Mouse (Mus musculus): ENCODE data around the gene Gata1. TPM values are rescaled to one million over a fixed set of nuclear protein-coding genes. Genes with fewer than 3 reads are reported as not detected.

The Gata1 gene
- total and polyA plus RNA-seq, 3 experiments, result 0.21 to 0.43 (median 0.23) TPM

DNA sequence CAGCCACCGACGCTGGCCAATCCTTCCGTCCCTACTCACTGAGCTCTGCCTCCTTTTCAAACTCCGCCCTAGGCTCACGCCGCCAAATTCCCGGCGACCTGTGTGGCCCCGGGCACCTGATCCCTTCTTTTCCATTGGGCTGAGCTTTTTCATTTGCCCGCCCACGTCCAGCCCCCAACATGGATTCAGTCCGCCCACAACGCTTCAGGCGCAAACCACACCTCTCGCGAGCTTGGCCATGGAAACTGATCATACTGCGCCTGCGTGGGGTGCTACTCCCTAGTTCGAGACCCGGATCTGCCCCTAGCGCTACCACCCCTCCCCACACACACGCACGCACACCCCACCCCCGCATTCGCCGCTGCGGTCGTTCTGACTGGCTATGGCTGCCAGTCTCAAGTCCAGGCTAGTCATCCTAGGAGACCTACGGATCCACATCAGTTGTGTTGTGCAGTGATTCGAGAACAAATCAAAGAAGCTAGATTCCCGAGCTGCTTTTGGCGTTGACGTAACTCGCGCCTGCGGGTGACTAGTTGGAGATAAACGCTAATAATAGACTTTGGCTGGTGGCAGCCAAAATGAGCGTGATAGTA lies 29.9 kb downstream of the Gata1 start (continued):
- TF ChIP-seq JUN (IDR thresholded peaks at IDR 0.05; ENCODE audit: insufficient read depth, low read depth, low read length) (no peak), MAZ (IDR thresholded peaks at IDR 0.05; ENCODE audit: low read depth, low read length) (peak; percentile 65; the same call in 1 of the 2 replicates), MEF2A (IDR thresholded peaks at IDR 0.05; ENCODE audit: borderline replicate concordance, low read depth, low read length) (peak; percentile 21; the same call in 1 of the 2 replicates), MYC (IDR thresholded peaks at IDR 0.05; ENCODE audit: low read depth, low read length) (no peak), CTCF (conservative IDR thresholded peaks at IDR 0.05 in 1 of 2, IDR thresholded peaks at IDR 0.05 in 1 of 2; ENCODE audit: low read depth in 2 of 2, low read length in 2 of 2) (no peak), RAD21 (IDR thresholded peaks at IDR 0.05; ENCODE audit: low read depth, low read length) (no peak), TCF12 (IDR thresholded peaks at IDR 0.05; ENCODE audit: low read depth, low read length) (0 out of 2 replicates have a peak, but pooled peaks have one; percentile 24)

DNA sequence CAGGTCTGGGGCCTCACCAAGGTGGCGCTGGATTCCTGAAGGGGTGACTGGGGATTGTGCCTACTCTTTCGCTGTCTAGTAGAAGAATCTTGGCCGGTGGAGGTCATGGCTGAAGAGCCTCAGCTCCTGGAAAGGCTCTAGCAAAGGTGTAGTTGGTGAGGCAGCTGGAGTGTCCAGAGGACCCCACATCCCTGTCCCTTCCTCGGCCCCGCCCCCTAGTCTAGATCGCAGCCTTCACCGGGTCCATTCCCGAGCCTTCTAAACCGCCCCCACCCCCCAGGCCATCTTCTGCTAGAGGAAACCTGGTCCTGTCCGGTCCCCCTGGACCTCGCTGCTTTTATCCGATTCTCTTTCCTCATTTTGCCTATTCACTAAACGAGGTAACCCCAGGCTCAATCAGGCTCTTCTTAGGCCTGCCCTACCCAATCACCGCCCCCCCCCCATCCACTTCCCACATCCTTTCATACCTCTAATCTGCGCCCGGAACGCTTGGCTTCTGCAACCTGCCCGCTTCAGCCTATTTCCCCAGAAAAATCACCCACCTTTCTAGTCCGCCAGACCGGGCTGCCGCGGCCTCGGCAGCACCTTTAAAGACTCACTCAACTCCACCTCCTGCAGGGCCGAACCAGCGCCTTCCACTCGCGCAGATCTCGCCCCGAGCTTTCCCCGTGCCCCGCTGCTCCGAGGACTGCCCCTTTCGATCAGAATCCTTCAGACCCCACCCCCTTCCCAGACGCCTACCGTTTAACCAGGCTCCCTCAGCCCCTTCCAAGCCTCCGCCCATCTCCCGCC lies 30.6 kb downstream of the Gata1 start, which contains the start of gene Hdac6:
Gene Hdac6, minus strand, starts transcription at position 782 of the 792 bp plus-strand sequence.
- DNase-seq (ENCODE audit: extremely low read depth), result no peak
- Histone ChIP-seq H3K4me3 (replicated peaks in 1 of 3; ENCODE audit: low read depth in 2 of 3, low read length in 2 of 3, poor library complexity in 1 of 3) (peak within 1 kb of the TSS; percentile 52 to 64 (median 58)), H3K4me1 (ENCODE audit: control insufficient read depth in 1 of 2, insufficient read depth in 2 of 2) (peaks cover 0 to 4% of the 10 kb centered on the region in 2 experiments; a peak in 1 of 4 replicates), H3K27me3 (replicated peaks) (no peaks in the 10 kb centered on the region), H3K27ac (ENCODE audit: insufficient read depth, low read depth) (no peak within 1 kb of the TSS), H3K79me2 (replicated peaks; ENCODE audit: control insufficient read depth, extremely low read depth, insufficient read depth, poor library complexity, severe bottlenecking) (no peaks in the 10 kb centered on the region), H3K9ac (ENCODE audit: insufficient read depth, low read depth) (peak within 1 kb of the TSS; percentile 79), H3K36me3 (replicated peaks in 1 of 2; ENCODE audit: control insufficient read depth in 1 of 2, insufficient read depth in 1 of 2, low read length in 1 of 2) (peaks cover 4 to 15% of the 10 kb centered on the region in 2 experiments), H3K4me2 (ENCODE audit: insufficient read depth, low read depth, poor library complexity, severe bottlenecking) (peak within 1 kb of the TSS; percentile 75), H3K9me3 (replicated peaks; ENCODE audit: low read length) (no peaks in the 10 kb centered on the region)
- peak; percentile 70 for TF ChIP-seq POLR2A (IDR thresholded peaks at IDR 0.05; ENCODE audit: low read depth, low read length)
- TF ChIP-seq RAD21 (IDR thresholded peaks at IDR 0.05; ENCODE audit: low read depth, low read length), result no peak
- TF ChIP-seq TCF12 (IDR thresholded peaks at IDR 0.05; ENCODE audit: low read depth, low read length), result 0 out of 2 replicates have a peak, but pooled peaks have one; percentile 23
- TF ChIP-seq USF2 (conservative IDR thresholded peaks at IDR 0.05; ENCODE audit: low read depth, low read length), result no peak
- no peak for TF ChIP-seq NRF1 (IDR thresholded peaks at IDR 0.05; ENCODE audit: low read depth, low read length)
- TF ChIP-seq NELFE (IDR thresholded peaks at IDR 0.05; ENCODE audit: low read depth, low read length), result 0 out of 2 replicates have a peak, but pooled peaks have one; percentile 30
- dilution Hi-C loops (cut with MboI; ENCODE audit: extremely low pct_ligation_motif_present, extremely low pct_unique_long_range_greater_than_20kb, low sequenced_read_pairs), result no loop called here
- in situ Hi-C loops (cut with MboI; ENCODE audit: low pct_ligation_motif_present, low pct_unique_long_range_greater_than_20kb, low sequenced_read_pairs), result no loop called here

DNA sequence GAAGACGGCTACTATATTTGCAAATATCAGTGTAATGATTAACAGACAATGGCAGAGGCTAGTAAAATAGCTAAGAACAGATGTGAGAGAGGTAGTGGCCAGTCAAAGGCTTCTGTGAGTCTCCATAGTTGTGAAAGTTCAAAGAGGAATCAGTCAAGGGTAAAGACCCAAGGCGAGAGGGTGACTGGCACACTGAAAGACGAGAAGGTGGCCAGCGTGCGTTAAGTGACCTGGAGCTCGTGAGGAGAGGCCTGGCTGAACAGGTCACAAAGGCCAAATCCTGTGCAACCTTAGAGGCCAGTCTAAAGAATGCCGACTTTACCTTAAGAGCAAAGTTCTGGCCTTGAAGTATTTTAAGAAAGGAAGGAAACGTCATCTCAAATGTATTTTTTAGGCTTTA lies 32.3 kb downstream of the Gata1 start:
- H3K4me2 ChIP-seq (ENCODE audit: insufficient read depth, low read depth, poor library complexity, severe bottlenecking), result no peak overlapping the region
- no peaks in the 10 kb centered on the region for H3K9me3 ChIP-seq (replicated peaks; ENCODE audit: low read length)

More for the DNA sequence above, 32.3 kb downstream of the Gata1 start:
- peaks cover 0 to 4% of the 10 kb centered on the region in 2 experiments; a peak in 1 of 4 replicates for H3K4me1 ChIP-seq (ENCODE audit: control insufficient read depth in 1 of 2, insufficient read depth in 2 of 2)
- H3K36me3 ChIP-seq (replicated peaks in 1 of 2; ENCODE audit: control insufficient read depth in 1 of 2, insufficient read depth in 1 of 2, low read length in 1 of 2), result peaks cover 11 to 27% of the 10 kb centered on the region in 2 experiments
- H3K79me2 ChIP-seq (replicated peaks; ENCODE audit: control insufficient read depth, extremely low read depth, insufficient read depth, poor library complexity, severe bottlenecking), result no peaks in the 10 kb centered on the region
- TF ChIP-seq JUND (conservative IDR thresholded peaks at IDR 0.05; ENCODE audit: low read depth, low read length), result no peak
- no peak for TF ChIP-seq TBP (conservative IDR thresholded peaks at IDR 0.05; ENCODE audit: low read depth, low read length)
- no peak for TF ChIP-seq SMC3 (IDR thresholded peaks at IDR 0.05; ENCODE audit: low read depth, low read length)
- TF ChIP-seq ZMIZ1 (IDR thresholded peaks at IDR 0.05; ENCODE audit: low read depth, low read length), result no peak
- no peak for TF ChIP-seq CHD1 (IDR thresholded peaks at IDR 0.05; ENCODE audit: low read depth, low read length)
- TF ChIP-seq GABPA (IDR thresholded peaks at IDR 0.05; ENCODE audit: insufficient replicate concordance, low read depth, low read length), result no peak
- no peak for TF ChIP-seq E2F4 (IDR thresholded peaks at IDR 0.05; ENCODE audit: insufficient replicate concordance, low read depth, low read length)
- TF ChIP-seq ELF1 (IDR thresholded peaks at IDR 0.05; ENCODE audit: low read depth, low read length), result no peak
- no peak for TF ChIP-seq KAT2A (IDR thresholded peaks at IDR 0.05; ENCODE audit: insufficient replicate concordance, low read length)
- TF ChIP-seq PAX5 (IDR thresholded peaks at IDR 0.05; ENCODE audit: low read length), result no peak
- no peak for TF ChIP-seq SIN3A (IDR thresholded peaks at IDR 0.05; ENCODE audit: low read length)
- no peak for TF ChIP-seq ZC3H11A (IDR thresholded peaks at IDR 0.05; ENCODE audit: low read depth, low read length)
- TF ChIP-seq POLR2AphosphoS2 (IDR thresholded peaks at IDR 0.05; ENCODE audit: low read depth, low read length), result no peak
- no peak for TF ChIP-seq MYC (IDR thresholded peaks at IDR 0.05; ENCODE audit: low read depth, low read length)
- TF ChIP-seq UBTF (IDR thresholded peaks at IDR 0.05; ENCODE audit: low read depth, low read length), result no peak
- no peak for TF ChIP-seq MEF2A (IDR thresholded peaks at IDR 0.05; ENCODE audit: borderline replicate concordance, low read depth, low read length)
- no peak for TF ChIP-seq ZNF384 (IDR thresholded peaks at IDR 0.05; ENCODE audit: low read depth, low read length)
- no peak for TF ChIP-seq JUN (IDR thresholded peaks at IDR 0.05; ENCODE audit: insufficient read depth, low read depth, low read length)
- no peak overlapping the region for H3K27ac ChIP-seq (ENCODE audit: insufficient read depth, low read depth)
- H3K9ac ChIP-seq (ENCODE audit: insufficient read depth, low read depth), result no peak overlapping the region
- H3K4me3 ChIP-seq (replicated peaks in 1 of 3; ENCODE audit: low read depth in 2 of 3, low read length in 2 of 3, poor library complexity in 1 of 3), result no peak overlapping the region
- DNase-seq (ENCODE audit: extremely low read depth), result no peak
- H3K27me3 ChIP-seq (replicated peaks), result no peaks in the 10 kb centered on the region
- dilution Hi-C loops (cut with MboI; ENCODE audit: extremely low pct_ligation_motif_present, extremely low pct_unique_long_range_greater_than_20kb, low sequenced_read_pairs), result no loop called here
- in situ Hi-C loops (cut with MboI; ENCODE audit: low pct_ligation_motif_present, low pct_unique_long_range_greater_than_20kb, low sequenced_read_pairs), result no loop called here
